Comparison of ENCODE assay signal across 16 mouse cellular contexts in genomic region chr5:97174446-97174845, GRCm38 (mm10).
"Had no signal": no experiment of that assay in that cellular context is flagged by ENCODE, and none has a peak within 500 bp of the region (broad histone marks: within the 10 kb centered on the region; RNA-seq: fewer than 3 reads in every experiment).

No protein-coding gene starts in this region.

- H3K4me3 ChIP-seq: neural tube, embryonic 12.5 days; neural tube, embryonic 13.5 days; neural tube, embryonic 15.5 days; stomach, embryonic 15.5 days had no signal

- H3K27me3 ChIP-seq: neural tube, embryonic 12.5 days; neural tube, embryonic 13.5 days; neural tube, embryonic 15.5 days; stomach, embryonic 15.5 days had no signal

- H3K36me3 ChIP-seq: neural tube, embryonic 12.5 days; neural tube, embryonic 13.5 days; neural tube, embryonic 15.5 days; stomach, embryonic 15.5 days had no signal

- H3K4me1 ChIP-seq: neural tube, embryonic 12.5 days; neural tube, embryonic 13.5 days; neural tube, embryonic 15.5 days; stomach, embryonic 15.5 days had no signal

- H3K9me3 ChIP-seq: neural tube, embryonic 12.5 days; neural tube, embryonic 13.5 days; neural tube, embryonic 15.5 days; stomach, embryonic 15.5 days had no signal

- H3K27ac ChIP-seq: neural tube, embryonic 12.5 days; neural tube, embryonic 13.5 days; neural tube, embryonic 15.5 days; stomach, embryonic 15.5 days; stomach, postnatal 0 days had no signal

- DNase-seq: retina, postnatal 1 day; right cerebral cortex, postnatal 14 days; right cerebral cortex, postnatal 25 days; right cerebral cortex, postnatal 4 days; spleen, adult 18-20 months; thymus, adult 18-20 months; thymus, adult 2 months; thymus, postnatal 14 days; thymus, postnatal 25 days; thymus, postnatal 36 days; thymus, postnatal 4 days had no signal
